13 mouse cellular contexts compared by ENCODE assay signal in genomic region chr11:118215928-118216458, GRCm38 (mm10). TPM values are rescaled to one million over a fixed set of nuclear protein-coding genes. Genes with fewer than 3 reads are reported as not detected.
DNase-seq lines count a peak whose midpoint lies in the region; ATAC-seq and TF ChIP-seq lines count a peak whose summit lies in the region.
"Had no signal": no experiment of that assay in that cellular context is flagged by ENCODE, and none has a peak within 500 bp of the region (broad histone marks: within the 10 kb centered on the region; RNA-seq: fewer than 3 reads in every experiment).

No protein-coding gene starts in this region.

- H3K4me3 ChIP-seq in kidney, adult 2 months (ENCODE audit: insufficient read depth, low read depth, low read length), result no peak overlapping the region
- H3K4me3 ChIP-seq in kidney, embryonic 16.5 days (ENCODE audit: low read length), result no peak overlapping the region
- H3K4me3 ChIP-seq in CH12.LX (replicated peaks in 1 of 3; ENCODE audit: low read depth in 2 of 3, low read length in 2 of 3, poor library complexity in 1 of 3) (peak overlapping the region in 1 of 3 experiments; percentile 1), macrophage (ENCODE audit: inconsistent target) (no peak overlapping the region)
- H3K4me3 ChIP-seq in bone marrow, adult 2 months (replicated peaks; ENCODE audit: control insufficient read depth, low read depth, low read length), result no peak overlapping the region
- H3K4me3 ChIP-seq in forebrain, postnatal 0 days (ENCODE audit: low read depth, low read length), result no peak overlapping the region
- H3K4me3 ChIP-seq: hindbrain, embryonic 10.5 days; midbrain, embryonic 13.5 days; neural tube, embryonic 12.5 days had no signal

- dilution Hi-C loops in CH12.LX (cut with MboI; ENCODE audit: extremely low pct_ligation_motif_present, extremely low pct_unique_long_range_greater_than_20kb, low sequenced_read_pairs), result no loop called here

- H3K9me3 ChIP-seq in kidney, embryonic 16.5 days (ENCODE audit: low read length), result no peaks in the 10 kb centered on the region
- H3K9me3 ChIP-seq in CH12.LX (replicated peaks; ENCODE audit: low read length), result no peaks in the 10 kb centered on the region
- no peaks in the 10 kb centered on the region for H3K9me3 ChIP-seq in forebrain, postnatal 0 days (ENCODE audit: low read length)
- H3K9me3 ChIP-seq: hindbrain, embryonic 10.5 days; midbrain, embryonic 13.5 days; neural tube, embryonic 12.5 days had no signal

- no peaks in the 10 kb centered on the region for H3K27me3 ChIP-seq in kidney, adult 2 months (replicated peaks; ENCODE audit: control insufficient read depth, insufficient read depth, low read length)
- H3K27me3 ChIP-seq in kidney, embryonic 16.5 days (ENCODE audit: insufficient read depth, low read length), result no peaks in the 10 kb centered on the region
- no peaks in the 10 kb centered on the region for H3K27me3 ChIP-seq in CH12.LX (replicated peaks)
- H3K27me3 ChIP-seq in forebrain, postnatal 0 days (ENCODE audit: insufficient read depth, low read length), result no peaks in the 10 kb centered on the region
- H3K27me3 ChIP-seq: midbrain, embryonic 13.5 days; neural tube, embryonic 12.5 days had no signal

- no peak for TF ChIP-seq RAD21 in CH12.LX (IDR thresholded peaks at IDR 0.05; ENCODE audit: low read depth, low read length)

- H3K27ac ChIP-seq in kidney, adult 2 months (ENCODE audit: insufficient read depth, low read depth, low read length), result 0 out of 2 replicates have a peak overlapping the region, but pooled peaks have one; percentile 17
- no peak overlapping the region for H3K27ac ChIP-seq in kidney, embryonic 16.5 days (ENCODE audit: low read length)
- peak overlapping the region; percentile 88 for H3K27ac ChIP-seq in CH12.LX (ENCODE audit: insufficient read depth, low read depth)
- peak overlapping the region; percentile 21 for H3K27ac ChIP-seq in bone marrow, adult 2 months (ENCODE audit: control insufficient read depth, insufficient read depth, low read depth, low read length, poor library complexity)
- peak overlapping the region; percentile 51 for H3K27ac ChIP-seq in macrophage
- no peak overlapping the region for H3K27ac ChIP-seq in forebrain, postnatal 0 days (ENCODE audit: low read depth, low read length)
- H3K27ac ChIP-seq: hindbrain, embryonic 10.5 days; midbrain, embryonic 13.5 days; neural tube, embryonic 12.5 days had no signal

- TF ChIP-seq CTCF in kidney, adult 2 months (conservative IDR thresholded peaks at IDR 0.05; ENCODE audit: insufficient read depth, insufficient read length, low read depth, low read length), result no peak
- TF ChIP-seq CTCF in CH12.LX (conservative IDR thresholded peaks at IDR 0.05 in 1 of 2, IDR thresholded peaks at IDR 0.05 in 1 of 2; ENCODE audit: low read depth in 2 of 2, low read length in 2 of 2), result no peak
- no peak for TF ChIP-seq CTCF in bone marrow, adult 2 months (IDR thresholded peaks at IDR 0.05; ENCODE audit: control insufficient read depth, insufficient read depth, low read length)
- no peak for TF ChIP-seq CTCF in forebrain, postnatal 0 days (IDR thresholded peaks at IDR 0.05; ENCODE audit: low read depth)

- in situ Hi-C loops in CH12.LX (cut with MboI; ENCODE audit: low pct_ligation_motif_present, low pct_unique_long_range_greater_than_20kb, low sequenced_read_pairs), result loop anchor here (5.0 to 10.0 kb wide), 2 partner anchors 109 to 351 kb away; partner anchors contain the start of gene Tmem235

- no peak for TF ChIP-seq POLR2A in kidney, adult 2 months (IDR thresholded peaks at IDR 0.05; ENCODE audit: low read depth, low read length)
- no peak for TF ChIP-seq POLR2A in CH12.LX (IDR thresholded peaks at IDR 0.05; ENCODE audit: low read depth, low read length)
- no peak for TF ChIP-seq POLR2A in bone marrow, adult 2 months (IDR thresholded peaks at IDR 0.05; ENCODE audit: borderline replicate concordance, control insufficient read depth, low read depth, low read length)

- no peak overlapping the region for H3K4me2 ChIP-seq in kidney, embryonic 16.5 days (replicated peaks; ENCODE audit: low read depth, low read length)
- H3K4me2 ChIP-seq in CH12.LX (ENCODE audit: insufficient read depth, low read depth, poor library complexity, severe bottlenecking), result peak overlapping the region; percentile 88
- no peak overlapping the region for H3K4me2 ChIP-seq in forebrain, postnatal 0 days (ENCODE audit: low read depth)
- H3K4me2 ChIP-seq: midbrain, embryonic 13.5 days; neural tube, embryonic 12.5 days had no signal

- peak; percentile 76 for TF ChIP-seq EP300 in CH12.LX (IDR thresholded peaks at IDR 0.05; ENCODE audit: low read length)

- peaks cover 29% of the 10 kb centered on the region for H3K4me1 ChIP-seq in kidney, adult 2 months (ENCODE audit: control insufficient read depth, insufficient read depth, low read length)
- H3K4me1 ChIP-seq in kidney, embryonic 16.5 days (ENCODE audit: insufficient read depth, low read length), result peaks cover 22% of the 10 kb centered on the region
- H3K4me1 ChIP-seq in CH12.LX (ENCODE audit: control insufficient read depth in 1 of 2, insufficient read depth in 2 of 2), result peaks cover 37 to 85% of the 10 kb centered on the region in 2 experiments
- peaks cover 12% of the 10 kb centered on the region for H3K4me1 ChIP-seq in bone marrow, adult 2 months (ENCODE audit: control insufficient read depth, insufficient read depth, low read length)
- peaks cover 18% of the 10 kb centered on the region for H3K4me1 ChIP-seq in forebrain, postnatal 0 days (ENCODE audit: insufficient read depth)

- H3K9ac ChIP-seq in kidney, embryonic 16.5 days (replicated peaks; ENCODE audit: low read length), result no peak overlapping the region
- H3K9ac ChIP-seq in CH12.LX (ENCODE audit: insufficient read depth, low read depth), result peak overlapping the region; percentile 52
- no peak overlapping the region for H3K9ac ChIP-seq in forebrain, postnatal 0 days
- H3K9ac ChIP-seq: midbrain, embryonic 13.5 days; neural tube, embryonic 12.5 days had no signal

- H3K79me2 ChIP-seq in CH12.LX (replicated peaks; ENCODE audit: control insufficient read depth, extremely low read depth, insufficient read depth, poor library complexity, severe bottlenecking), result peaks cover 10% of the 10 kb centered on the region
- H3K79me2 ChIP-seq in macrophage (ENCODE audit: inconsistent target), result peaks cover 92% of the 10 kb centered on the region

- DNase-seq in kidney, adult 2 months, result peak; percentile 30
- peak; percentile 78 for DNase-seq in CH12.LX (ENCODE audit: extremely low read depth)
- no peak for DNase-seq in gastrocnemius, postnatal 4 days (ENCODE audit: low spot score in 2 of 2)
- DNase-seq in forebrain, postnatal 0 days, result no peak
- DNase-seq: cerebellum, postnatal 36 days; kidney, adult 8-10 months; layer of hippocampus, postnatal 36 days had no signal

- H3K36me3 ChIP-seq in kidney, adult 2 months (ENCODE audit: control insufficient read depth, insufficient read depth, low read length), result no peaks in the 10 kb centered on the region
- H3K36me3 ChIP-seq in kidney, embryonic 16.5 days (ENCODE audit: insufficient read depth, low read length), result no peaks in the 10 kb centered on the region
- H3K36me3 ChIP-seq in CH12.LX (replicated peaks in 1 of 2; ENCODE audit: control insufficient read depth in 1 of 2, insufficient read depth in 1 of 2, low read length in 1 of 2) (peaks cover 0 to 44% of the 10 kb centered on the region in 2 experiments), macrophage (ENCODE audit: inconsistent target) (no peaks in the 10 kb centered on the region)
- no peaks in the 10 kb centered on the region for H3K36me3 ChIP-seq in forebrain, postnatal 0 days (ENCODE audit: insufficient read depth)
- H3K36me3 ChIP-seq: hindbrain, embryonic 10.5 days; midbrain, embryonic 13.5 days; neural tube, embryonic 12.5 days had no signal

- WGBS in kidney, adult 2 months, result 47% methylated on average over 5 of the region's 5 CpGs
- WGBS in kidney, embryonic 16.5 days, result 71% methylated on average over 5 of the region's 5 CpGs
- 57% methylated on average over 5 of the region's 5 CpGs for WGBS in bone marrow, adult 2 months
- WGBS in macrophage (ENCODE audit: missing documents), result 58% methylated on average over 5 of the region's 5 CpGs
- WGBS in forebrain, postnatal 0 days, result 77% methylated on average over 5 of the region's 5 CpGs

- no peak for ATAC-seq in kidney, embryonic 16.5 days (ENCODE audit: low FRiP score, low TSS enrichment)
- no peak for ATAC-seq in forebrain, postnatal 0 days
- ATAC-seq: midbrain, embryonic 13.5 days had no signal

TF ChIP-seq in CH12.LX, 34 proteins besides CTCF, POLR2A, EP300 and RAD21 (continues in another document):
- peak; percentile 34; the same call in 1 of the 2 replicates for TF ChIP-seq RCOR1 (conservative IDR thresholded peaks at IDR 0.05; ENCODE audit: low read depth, low read length)
- TF ChIP-seq E2F4 (IDR thresholded peaks at IDR 0.05; ENCODE audit: insufficient replicate concordance, low read depth, low read length), result no peak
- TF ChIP-seq CHD1 (IDR thresholded peaks at IDR 0.05; ENCODE audit: low read depth, low read length), result peak; percentile 99
- no peak for TF ChIP-seq ZMIZ1 (IDR thresholded peaks at IDR 0.05; ENCODE audit: low read depth, low read length)
- 0 out of 2 replicates have a peak, but pooled peaks have one; percentile 22 for TF ChIP-seq MAX (IDR thresholded peaks at IDR 0.05; ENCODE audit: low read length)
- peak; percentile 75; the same call in 1 of the 2 replicates for TF ChIP-seq SIN3A (IDR thresholded peaks at IDR 0.05; ENCODE audit: low read length)
- peak; percentile 93 for TF ChIP-seq ETS1 (conservative IDR thresholded peaks at IDR 0.05; ENCODE audit: low read depth, low read length)
- TF ChIP-seq USF1 (IDR thresholded peaks at IDR 0.05; ENCODE audit: low read depth, low read length), result no peak
- 0 out of 2 replicates have a peak, but pooled peaks have one; percentile 78 for TF ChIP-seq UBTF (IDR thresholded peaks at IDR 0.05; ENCODE audit: low read depth, low read length)

RNA-seq across cellular contexts. Expression of gene Cyth1, which starts 32.4 kb away (rescaled TPM):
- 18.9 and 19.5 TPM in 2 replicates for polyA plus RNA-seq in kidney, adult 2 months (2012; rRNA removed)
- 17.9 and 18.2 TPM in 2 replicates for polyA plus RNA-seq in kidney, embryonic 16.5 days (2015; fragmentation: Nextera tagmentation; extraction: Ambion mirVana)
- 47.8 and 49.7 TPM in 2 replicates for total RNA-seq in CH12.LX (2012; rRNA removed)
- total RNA-seq in CH12.LX (2014; rRNA removed), result 108 and 122 TPM in 2 replicates
- 79.7 and 127 TPM in 2 replicates for polyA plus RNA-seq in CH12.LX (2012; ENCODE audit: insufficient read length, low read depth)
- polyA plus RNA-seq in bone marrow, adult 2 months (2011; ENCODE audit: insufficient read depth, insufficient read length, low replicate concordance, missing spikeins), result 19.2 and 28.3 TPM in 2 replicates
- total RNA-seq in macrophage (2018; cell fraction: chromatin; rRNA removed), result 100 to 1,000 TPM in 22 of 26 experiments, 10 to 100 TPM in 4; 82.3 to 803 (median 180) TPM
- total RNA-seq in macrophage (2018; cell fraction: cytosol; rRNA removed), result 100 to 1,000 TPM in 4 of 26 experiments, 10 to 100 TPM in 22; 32.2 to 107 (median 58.3) TPM
- total RNA-seq in macrophage (2018; cell fraction: nucleus; rRNA removed), result 100 to 1,000 TPM in 12 of 26 experiments, 10 to 100 TPM in 14; 39.3 to 441 (median 84.8) TPM
- 62.6 to 194 TPM (median 68.7 TPM) in 3 replicates for polyA plus RNA-seq in macrophage (2018)
- total RNA-seq in gastrocnemius, postnatal 4 days (2021), result 10 to 100 TPM; 28.4 to 32.2 TPM
- total RNA-seq in forebrain, postnatal 0 days (2014; rRNA removed), result 64.1 and 74.1 TPM in 2 replicates
- 23.7 and 24.2 TPM in 2 replicates for polyA plus RNA-seq in forebrain, postnatal 0 days (2015; fragmentation: Nextera tagmentation; extraction: Ambion mirVana)

Comparison
In these comparisons a context has a peak if more than half of its experiments do, and no peak if none do; other contexts are left out.
1. H3K27ac ChIP-seq: peak in kidney, adult 2 months (single experiment), CH12.LX (single experiment), bone marrow, adult 2 months (single experiment) and macrophage (single experiment); none in kidney, embryonic 16.5 days (single experiment) and forebrain, postnatal 0 days (single experiment).
2. DNase-seq: peak in kidney, adult 2 months (single experiment) and CH12.LX (single experiment); none in gastrocnemius, postnatal 4 days (0 of 2) and forebrain, postnatal 0 days (single experiment).